Mouse (Mus musculus): Measurements from ENCODE around the gene Brca1. TPM values are rescaled to one million over a fixed set of nuclear protein-coding genes. Genes with fewer than 3 reads are reported as not detected.

The Brca1 gene
- polyA plus RNA-seq, 1 experiment, result 7.9 TPM

DNA sequence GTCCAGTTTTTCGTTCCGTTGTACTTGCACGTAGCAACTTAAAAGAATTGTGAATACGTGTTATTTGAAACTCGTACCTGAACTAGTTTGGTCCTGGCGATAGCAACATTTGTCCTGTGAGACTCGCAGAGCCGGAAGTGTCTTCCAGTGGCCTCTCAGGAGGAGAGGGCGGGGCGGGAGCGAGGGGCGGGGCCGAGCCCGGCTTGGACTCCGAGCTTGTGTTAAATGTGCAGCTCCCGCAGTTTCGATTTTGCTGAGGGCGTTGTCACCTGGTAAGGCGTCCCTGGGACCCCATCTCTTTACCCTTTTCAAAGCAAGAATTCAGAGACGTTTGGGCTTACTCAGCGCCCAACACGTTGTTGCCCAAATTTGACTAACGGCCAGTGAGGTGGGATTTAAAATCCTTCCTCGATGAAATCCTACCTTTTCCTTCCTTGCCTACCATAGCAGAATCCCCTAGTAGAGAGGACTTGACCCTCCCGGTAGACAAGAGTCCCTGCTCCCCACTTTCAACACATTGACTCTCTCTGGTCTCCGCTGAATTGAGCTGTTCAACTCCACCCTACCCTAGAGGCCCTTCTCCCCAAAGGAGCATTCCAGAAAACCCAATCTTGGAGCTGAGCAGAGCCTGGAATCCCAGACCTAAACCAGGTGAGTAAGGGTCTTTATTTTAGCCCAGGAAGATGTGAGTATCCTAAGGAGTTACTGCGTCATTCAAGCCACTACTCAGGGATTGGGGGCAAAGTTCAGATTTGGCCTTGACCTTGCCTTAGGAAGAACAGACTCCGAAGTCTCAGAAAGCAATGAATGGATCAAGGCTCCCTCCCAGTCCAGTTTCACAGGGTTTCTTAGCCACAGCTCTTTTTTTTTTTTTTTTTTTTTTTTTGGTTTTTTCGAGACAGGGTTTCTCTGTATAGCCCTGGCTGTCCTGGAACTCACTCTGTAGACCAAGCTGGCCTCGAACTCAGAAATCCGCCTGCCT is 30.6 kb upstream of the Brca1 start, which contains the start of gene Tmem106a:
TSS of gene Tmem106a (plus strand) at position 189 of the 982 bp plus-strand sequence.
- Histone ChIP-seq H3K4me3 (ENCODE audit: insufficient read depth, low read length) (peak within 1 kb of the TSS; percentile 74), H3K4me1 (ENCODE audit: control insufficient read depth, insufficient read depth, low read length) (peaks cover 55% of the 10 kb centered on the region), H3K27ac (ENCODE audit: insufficient read depth, low read depth, low read length) (peak within 1 kb of the TSS; percentile 99)
- no peak; the same call in 1 of the 2 replicates for TF ChIP-seq POLR2A (IDR thresholded peaks at IDR 0.05; ENCODE audit: borderline replicate concordance, low read depth, low read length)
- TF ChIP-seq CTCF (IDR thresholded peaks at IDR 0.05; ENCODE audit: low read depth, low read length), result no peak

DNA sequence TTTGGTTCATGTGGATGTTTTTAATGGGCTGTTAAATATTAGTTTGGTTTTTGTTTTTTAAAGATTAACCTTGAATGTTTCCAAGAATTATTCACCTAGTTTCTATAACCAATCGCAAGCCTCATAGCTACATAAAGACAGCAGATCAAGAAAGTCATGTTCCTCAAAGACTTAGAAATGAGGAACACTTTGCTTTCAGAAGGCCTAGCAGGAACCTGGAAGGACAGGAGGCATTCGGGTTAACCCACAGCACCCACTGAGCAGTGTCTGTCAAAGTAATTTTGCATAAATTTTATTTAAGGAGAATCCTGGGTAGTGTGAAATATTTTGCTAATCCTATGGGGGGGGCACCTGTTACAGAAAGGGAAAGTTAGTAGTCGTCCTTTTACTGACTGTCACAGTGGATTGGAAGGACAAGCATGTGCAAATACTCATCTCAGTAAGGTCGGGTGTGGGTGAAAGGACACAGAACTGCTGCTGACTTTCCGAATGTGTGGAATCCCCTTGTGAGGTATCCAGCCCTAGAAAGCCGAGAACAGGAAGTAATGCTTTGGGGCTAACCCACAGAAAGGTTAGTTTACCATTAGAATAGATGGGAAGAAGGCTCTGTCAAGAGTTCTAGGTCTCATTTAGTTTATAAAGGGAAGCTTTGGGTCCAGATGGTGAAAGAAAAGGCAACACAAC is 29.5 kb upstream of the Brca1 start:
- Histone ChIP-seq H3K4me3 (ENCODE audit: insufficient read depth, low read length) (no peak overlapping the region), H3K4me1 (ENCODE audit: control insufficient read depth, insufficient read depth, low read length) (peaks cover 44% of the 10 kb centered on the region), H3K27ac (ENCODE audit: insufficient read depth, low read depth, low read length) (peak overlapping the region; percentile 91)
- TF ChIP-seq CTCF (IDR thresholded peaks at IDR 0.05; ENCODE audit: low read depth, low read length) (no peak), POLR2A (IDR thresholded peaks at IDR 0.05; ENCODE audit: borderline replicate concordance, low read depth, low read length) (no peak)

DNA sequence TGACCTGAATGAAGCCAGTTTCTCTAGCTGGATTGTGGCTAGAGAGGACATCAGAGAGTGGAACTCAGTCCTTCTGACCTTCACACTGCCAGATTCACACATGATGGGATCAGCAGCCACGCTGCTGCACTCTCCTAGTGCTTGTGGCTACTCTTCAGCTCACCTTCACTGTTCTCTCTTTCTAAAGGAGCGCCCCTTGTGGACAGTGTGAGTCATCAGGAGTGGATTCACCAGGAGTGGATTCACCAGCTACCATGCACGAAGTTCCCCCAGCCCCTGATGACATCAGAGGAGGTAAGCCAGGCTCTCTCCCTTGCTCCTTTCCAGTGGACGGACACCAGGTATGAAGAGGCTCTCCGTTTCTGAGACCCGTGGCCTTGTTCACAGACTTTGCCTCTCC is 24.4 kb upstream of the Brca1 start:
- TF ChIP-seq POLR2A (IDR thresholded peaks at IDR 0.05; ENCODE audit: borderline replicate concordance, low read depth, low read length) (no peak), CTCF (IDR thresholded peaks at IDR 0.05; ENCODE audit: low read depth, low read length) (no peak)
- H3K4me1 ChIP-seq (ENCODE audit: control insufficient read depth, insufficient read depth, low read length), result peaks cover 32% of the 10 kb centered on the region
- no peak overlapping the region for H3K4me3 ChIP-seq (ENCODE audit: insufficient read depth, low read length)

DNA sequence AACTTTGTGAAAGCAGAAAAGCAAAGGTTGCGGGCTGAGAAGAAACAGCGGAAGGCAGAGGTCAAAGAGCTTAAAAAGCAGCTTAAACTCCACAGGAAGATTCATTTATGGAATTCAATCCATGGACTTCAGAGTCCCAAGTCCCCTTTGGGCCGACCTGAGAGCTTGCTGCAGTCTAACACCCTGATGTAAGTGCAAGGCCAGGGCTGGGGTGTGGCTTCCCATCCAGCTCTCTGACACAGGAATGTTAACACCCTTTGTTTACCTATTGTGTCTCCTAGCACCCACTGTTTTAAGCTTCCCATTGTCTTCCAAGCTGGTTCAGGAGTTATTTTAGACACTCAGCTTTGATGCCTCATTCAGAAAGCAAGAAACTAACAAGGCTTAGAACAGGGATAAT is 16.7 kb upstream of the Brca1 start:
- Histone ChIP-seq H3K27ac (ENCODE audit: insufficient read depth, low read depth, low read length) (no peak overlapping the region), H3K4me3 (ENCODE audit: insufficient read depth, low read length) (no peak overlapping the region), H3K4me1 (ENCODE audit: control insufficient read depth, insufficient read depth, low read length) (peaks cover 8% of the 10 kb centered on the region; the same call in 1 of the 2 replicates)
- TF ChIP-seq POLR2A (IDR thresholded peaks at IDR 0.05; ENCODE audit: borderline replicate concordance, low read depth, low read length) (no peak), CTCF (IDR thresholded peaks at IDR 0.05; ENCODE audit: low read depth, low read length) (no peak)

More for the DNA sequence above, 24.4 kb upstream of the Brca1 start:
- no peak overlapping the region for H3K27ac ChIP-seq (ENCODE audit: insufficient read depth, low read depth, low read length)

DNA sequence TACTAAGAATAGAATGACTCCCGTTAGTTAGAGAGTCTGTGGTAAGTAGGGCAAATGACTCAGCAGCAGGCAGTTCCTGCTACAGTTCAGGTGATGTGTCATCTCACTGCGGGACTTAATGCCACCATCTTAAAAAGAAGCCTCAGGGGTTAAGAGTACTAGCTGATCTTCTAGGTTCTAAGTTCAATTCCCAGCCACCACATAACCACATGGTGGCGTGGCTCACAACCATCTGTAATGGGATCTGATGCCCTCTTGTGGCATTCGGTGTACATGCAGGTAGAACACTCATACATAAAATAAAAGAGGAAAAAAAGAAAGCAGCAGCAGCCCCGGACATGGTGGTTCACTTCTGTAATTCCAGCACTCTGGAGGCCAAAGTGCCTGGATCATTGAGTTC is 10.6 kb upstream of the Brca1 start:
- H3K4me1 ChIP-seq (ENCODE audit: control insufficient read depth, insufficient read depth, low read length), result peaks cover 12% of the 10 kb centered on the region
- H3K4me3 ChIP-seq (ENCODE audit: insufficient read depth, low read length), result no peak overlapping the region
- H3K27ac ChIP-seq (ENCODE audit: insufficient read depth, low read depth, low read length), result no peak overlapping the region
- TF ChIP-seq CTCF (IDR thresholded peaks at IDR 0.05; ENCODE audit: low read depth, low read length) (peak; percentile 41; the same call in 1 of the 2 replicates), POLR2A (IDR thresholded peaks at IDR 0.05; ENCODE audit: borderline replicate concordance, low read depth, low read length) (no peak)

DNA sequence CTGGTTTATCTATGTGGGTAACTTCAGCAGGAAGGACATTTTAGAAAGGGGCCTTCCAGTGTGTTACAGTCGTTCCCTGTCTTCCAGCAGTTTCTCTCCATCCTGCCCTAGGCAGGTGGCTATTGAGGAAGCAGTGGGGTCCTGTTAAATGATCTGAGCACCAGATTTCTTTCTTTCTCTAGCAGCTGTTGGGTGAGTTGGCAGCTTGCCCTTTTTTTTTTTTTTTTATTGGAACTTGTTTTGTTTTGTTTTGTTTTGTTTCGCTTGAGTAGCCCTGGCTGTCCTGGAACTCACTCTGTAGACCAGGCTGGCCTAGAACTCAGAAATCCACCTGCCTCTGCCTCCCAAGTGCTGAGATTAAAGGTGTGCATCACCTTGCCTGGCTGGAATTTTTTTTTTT is 5.2 kb upstream of the Brca1 start:
- Histone ChIP-seq H3K27ac (ENCODE audit: insufficient read depth, low read depth, low read length) (no peak overlapping the region), H3K4me1 (ENCODE audit: control insufficient read depth, insufficient read depth, low read length) (peaks cover 20% of the 10 kb centered on the region), H3K4me3 (ENCODE audit: insufficient read depth, low read length) (no peak overlapping the region)
- TF ChIP-seq CTCF (IDR thresholded peaks at IDR 0.05; ENCODE audit: low read depth, low read length), result no peak
- no peak for TF ChIP-seq POLR2A (IDR thresholded peaks at IDR 0.05; ENCODE audit: borderline replicate concordance, low read depth, low read length)

DNA sequence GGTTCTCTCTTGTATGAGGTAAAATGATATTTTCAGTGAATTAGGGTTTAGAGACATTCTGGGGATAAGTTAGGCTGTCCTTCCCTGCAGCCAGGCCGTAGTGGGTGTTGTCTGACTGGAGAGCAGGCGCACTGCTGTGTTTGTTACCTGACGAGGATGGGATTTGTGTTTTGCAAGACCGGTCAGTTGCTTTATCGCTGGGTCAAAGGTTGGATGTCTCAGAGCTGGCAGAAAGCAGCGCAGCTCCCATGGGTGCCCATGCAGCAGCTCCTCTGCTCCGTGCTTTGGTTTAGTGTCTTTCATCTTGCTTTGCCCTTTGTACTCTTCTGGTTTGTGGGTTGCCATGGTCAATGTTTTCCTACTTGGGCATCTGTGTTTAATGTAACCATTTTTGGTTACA is 4.8 kb upstream of the Brca1 start:
- TF ChIP-seq CTCF (IDR thresholded peaks at IDR 0.05; ENCODE audit: low read depth, low read length) (no peak), POLR2A (IDR thresholded peaks at IDR 0.05; ENCODE audit: borderline replicate concordance, low read depth, low read length) (no peak)
- Histone ChIP-seq H3K4me1 (ENCODE audit: control insufficient read depth, insufficient read depth, low read length) (peaks cover 20% of the 10 kb centered on the region), H3K27ac (ENCODE audit: insufficient read depth, low read depth, low read length) (no peak overlapping the region), H3K4me3 (ENCODE audit: insufficient read depth, low read length) (no peak overlapping the region)

DNA sequence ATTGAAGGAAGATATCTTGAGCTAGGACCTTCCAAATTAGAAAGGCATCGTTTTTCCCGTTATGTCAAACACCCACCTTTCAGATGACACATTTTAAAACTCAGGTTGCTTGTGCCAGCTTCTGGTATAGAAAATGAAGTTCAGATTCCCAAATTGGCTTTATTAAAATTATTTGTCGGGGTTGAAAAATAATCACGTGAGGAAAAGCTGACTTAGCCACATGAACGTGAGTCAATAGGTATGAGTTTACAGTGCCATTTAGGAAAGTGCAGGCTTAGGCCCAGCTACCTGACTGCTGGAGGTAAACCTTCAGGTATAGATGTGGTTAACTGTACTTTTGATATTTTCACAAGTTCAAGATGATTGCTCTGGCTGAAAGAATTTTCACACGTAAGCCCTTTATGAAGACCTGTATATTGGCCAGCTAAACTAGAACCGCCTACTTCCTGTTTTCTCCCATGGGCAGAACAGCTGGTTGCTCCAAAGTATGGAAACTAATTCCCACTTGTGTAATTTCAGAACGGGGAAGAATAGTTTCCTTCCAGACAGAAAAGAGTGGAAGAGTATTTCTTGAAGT is 1.7 kb upstream of the Brca1 start:
- Histone ChIP-seq H3K4me1 (ENCODE audit: control insufficient read depth, insufficient read depth, low read length) (peaks cover 12% of the 10 kb centered on the region; the same call in 1 of the 2 replicates), H3K27ac (ENCODE audit: insufficient read depth, low read depth, low read length) (peak overlapping the region; percentile 87), H3K4me3 (ENCODE audit: insufficient read depth, low read length) (peak overlapping the region; percentile 83)
- TF ChIP-seq CTCF (IDR thresholded peaks at IDR 0.05; ENCODE audit: low read depth, low read length) (no peak), POLR2A (IDR thresholded peaks at IDR 0.05; ENCODE audit: borderline replicate concordance, low read depth, low read length) (no peak)

DNA sequence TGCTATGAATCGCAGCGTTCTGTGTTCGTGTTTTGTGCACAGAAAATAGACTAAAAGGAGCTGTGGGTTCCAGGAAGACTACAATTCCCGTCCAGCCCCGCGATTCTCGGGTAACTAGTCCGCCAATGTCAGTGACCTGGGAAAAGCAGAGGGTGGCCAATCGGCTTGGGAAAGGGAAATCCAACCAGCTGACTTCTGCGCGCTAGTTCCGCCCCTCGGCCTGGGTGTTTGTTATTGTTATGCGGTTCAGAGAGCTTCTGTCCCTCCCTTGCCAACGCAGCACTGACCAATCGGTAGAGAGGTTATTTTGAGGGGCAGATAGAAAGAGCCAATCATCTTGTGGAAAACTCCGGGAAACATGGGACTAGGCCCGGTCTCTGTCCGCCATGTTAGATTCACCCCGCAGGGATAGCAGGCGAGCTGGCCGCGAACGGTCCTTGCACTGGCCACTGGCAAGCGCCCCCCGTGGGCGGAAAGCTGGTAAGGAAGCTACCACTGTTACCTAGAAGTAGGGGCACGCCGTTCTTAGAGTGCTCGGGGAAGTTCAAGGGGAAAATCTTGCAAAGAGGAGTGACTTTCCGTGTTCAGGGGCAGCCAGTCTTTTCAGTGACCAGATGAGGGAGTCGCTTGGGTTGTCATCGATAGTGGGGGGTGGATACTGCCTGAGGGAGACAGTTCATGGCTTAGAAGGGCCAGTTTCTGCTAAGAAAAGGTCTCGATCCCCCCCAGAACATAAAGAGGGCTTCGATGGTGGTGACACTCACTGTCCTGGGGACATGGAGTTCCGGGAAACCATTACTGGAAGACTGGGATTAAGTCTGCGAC is 933 bp upstream of the Brca1 start:
- peak; percentile 22; the same call in 1 of the 2 replicates for TF ChIP-seq CTCF (IDR thresholded peaks at IDR 0.05; ENCODE audit: low read depth, low read length)
- no peak for TF ChIP-seq POLR2A (IDR thresholded peaks at IDR 0.05; ENCODE audit: borderline replicate concordance, low read depth, low read length)
- peak overlapping the region; percentile 83 for H3K4me3 ChIP-seq (ENCODE audit: insufficient read depth, low read length)
- peaks cover 8% of the 10 kb centered on the region; the same call in 1 of the 2 replicates for H3K4me1 ChIP-seq (ENCODE audit: control insufficient read depth, insufficient read depth, low read length)
- H3K27ac ChIP-seq (ENCODE audit: insufficient read depth, low read depth, low read length), result peak overlapping the region; percentile 88
